Mouse (Mus musculus) liver, embryonic 16.5 days (tissue): ENCODE results near the gene Wnt10b. TPM values are rescaled to one million over a fixed set of nuclear protein-coding genes. Genes with fewer than 3 reads are reported as not detected.

Experiments
- ATAC-seq: fragments of 200-750 bp; cut with Nextera tagmentation; 2 replicates; pipeline ENCODE4 v1.8.0; 2017; ENCODE audit warnings: low read depth, mild to moderate bottlenecking, moderate number of reproducible peaks, moderate library complexity
- H3K27ac ChIP-seq: fragments of 300-500 bp; sonication (generic); 2 replicates; pipeline ENCODE4 v1.5.1; 2014; ENCODE audit warnings: mild to moderate bottlenecking, low read length
- H3K27me3 ChIP-seq: fragments of 300-500 bp; sonication (generic); 2 replicates; pipeline ENCODE4 v1.6.1; 2014; ENCODE audit warnings: low read depth, low read length, mixed read lengths; ENCODE audit not compliant: control insufficient read depth, insufficient read depth
- H3K36me3 ChIP-seq: fragments of 300-500 bp; sonication (generic); 2 replicates; pipeline ENCODE4 v1.6.1; 2014; ENCODE audit warnings: mild to moderate bottlenecking; ENCODE audit not compliant: control insufficient read depth, insufficient read depth
- H3K4me1 ChIP-seq: fragments of 300-500 bp; sonication (generic); 2 replicates; pipeline ENCODE4 v1.6.1; 2014; ENCODE audit warnings: low read depth, low read length, mixed read lengths; ENCODE audit not compliant: control insufficient read depth
- H3K4me2 ChIP-seq: fragments of 300-500 bp; sonication (generic); 2 replicates; pipeline ENCODE4 v1.6.1; 2014; ENCODE audit warnings: low read depth, low read length, mixed read lengths
- H3K4me3 ChIP-seq: fragments of 300-500 bp; sonication (generic); 2 replicates; pipeline ENCODE4 v1.5.1; 2014; ENCODE audit warnings: low read depth, mild to moderate bottlenecking, low read length
- H3K9ac ChIP-seq: fragments of 300-500 bp; sonication (generic); 2 replicates; pipeline ENCODE4 v1.6.1; 2014; ENCODE audit warnings: low read depth, low read length
- H3K9me3 ChIP-seq: fragments of 300-500 bp; sonication (generic); replicated peaks from 2 replicates; pipeline ENCODE4 v1.6.1; 2016; ENCODE audit warnings: low read length; ENCODE audit not compliant: control insufficient read depth
- WGBS: fragments of 180-500 bp; shearing (Covaris S2); extraction: QIAGEN DNeasy Blood & Tissue Kit; methylation state at CpG from one replicate; pipeline ENCODE4 v1.1.7; 2014; ENCODE audit not compliant: insufficient replicate concordance; 5-methylcytosine and 5-hydroxymethylcytosine counted together
- polyA plus RNA-seq: library from polyadenylated mRNA; unstranded; fragments of >200 nt; fragmentation: Nextera tagmentation; extraction: Ambion mirVana; gene quantifications from 2 replicates; pipeline ENCODE4 v1.2.1, GENCODE M21; 2015

The Wnt10b gene
- polyA plus RNA-seq, 1 experiment from 2014 or later: not detected

DNA sequence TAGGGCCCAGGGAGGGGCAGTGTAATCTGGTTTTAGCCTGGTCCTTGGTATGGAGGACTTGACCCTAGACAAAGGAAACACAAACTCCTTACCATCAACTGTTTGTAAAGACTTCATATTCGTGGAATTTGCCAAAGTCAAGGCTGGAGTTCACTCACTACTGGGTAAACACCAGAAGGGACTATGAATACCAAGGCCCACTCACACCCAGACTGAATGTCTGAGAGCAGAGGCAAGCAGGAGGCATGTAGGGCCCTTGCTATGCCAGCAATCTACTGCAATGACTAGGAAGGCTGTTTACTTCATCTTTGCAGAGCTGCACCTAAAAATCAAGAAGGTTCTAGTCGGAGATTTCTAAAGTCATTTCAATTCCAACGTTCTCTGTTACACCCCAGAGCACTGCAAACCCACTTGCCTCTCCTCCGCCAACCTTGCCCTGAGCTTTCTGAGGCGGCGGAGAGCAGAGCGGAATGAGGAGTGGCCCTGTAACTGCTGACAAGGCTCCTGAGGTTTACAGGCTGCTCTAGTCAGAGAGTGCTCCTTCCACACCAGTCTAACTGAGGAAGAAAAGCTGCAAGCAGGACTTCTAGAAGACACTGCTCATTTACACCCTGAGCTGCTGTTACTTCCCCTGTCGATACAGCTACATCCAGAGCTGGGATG lies 35.1 kb downstream of the Wnt10b start:
- H3K4me2 ChIP-seq: no peak overlapping the region
- no peak overlapping the region for H3K9ac ChIP-seq
- H3K27ac ChIP-seq: no peak overlapping the region
- H3K4me1 ChIP-seq: no peaks in the 10 kb centered on the region; the same call in 1 of the 2 replicates
- peaks cover 6% of the 10 kb centered on the region for H3K36me3 ChIP-seq
- no peak overlapping the region for H3K4me3 ChIP-seq
- no peaks in the 10 kb centered on the region for H3K27me3 ChIP-seq
- no peak for ATAC-seq
- H3K9me3 ChIP-seq: no peaks in the 10 kb centered on the region
- WGBS: 71% methylated on average over 8 of the region's 8 CpGs

DNA sequence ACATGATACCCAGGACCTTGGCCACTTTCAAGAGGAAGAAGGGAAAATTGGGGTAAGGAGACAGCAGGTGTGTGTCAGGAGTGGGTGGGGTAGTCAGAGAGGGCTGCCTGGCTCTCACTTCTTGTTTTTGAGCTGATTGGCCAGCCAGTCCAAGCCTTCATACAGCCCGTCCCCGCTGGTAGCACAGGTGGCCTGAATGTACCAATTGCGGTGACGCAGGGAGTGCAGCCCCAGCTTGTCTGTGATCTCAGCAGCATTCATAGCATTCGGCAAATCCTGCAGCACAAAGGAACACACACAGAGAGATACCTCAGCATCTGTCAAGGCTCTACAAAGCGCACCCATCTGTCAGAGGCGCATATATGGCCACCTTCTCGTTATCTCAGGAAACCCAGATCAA lies 37.7 kb downstream of the Wnt10b start:
- 81% methylated on average over 8 of the region's 8 CpGs for WGBS
- H3K27ac ChIP-seq: no peak overlapping the region
- no peak for ATAC-seq
- no peak overlapping the region for H3K9ac ChIP-seq
- no peaks in the 10 kb centered on the region for H3K27me3 ChIP-seq
- H3K4me3 ChIP-seq: no peak overlapping the region
- H3K9me3 ChIP-seq: no peaks in the 10 kb centered on the region
- peaks cover 6% of the 10 kb centered on the region for H3K36me3 ChIP-seq
- H3K4me2 ChIP-seq: no peak overlapping the region
- H3K4me1 ChIP-seq: no peaks in the 10 kb centered on the region; the same call in 1 of the 2 replicates

DNA sequence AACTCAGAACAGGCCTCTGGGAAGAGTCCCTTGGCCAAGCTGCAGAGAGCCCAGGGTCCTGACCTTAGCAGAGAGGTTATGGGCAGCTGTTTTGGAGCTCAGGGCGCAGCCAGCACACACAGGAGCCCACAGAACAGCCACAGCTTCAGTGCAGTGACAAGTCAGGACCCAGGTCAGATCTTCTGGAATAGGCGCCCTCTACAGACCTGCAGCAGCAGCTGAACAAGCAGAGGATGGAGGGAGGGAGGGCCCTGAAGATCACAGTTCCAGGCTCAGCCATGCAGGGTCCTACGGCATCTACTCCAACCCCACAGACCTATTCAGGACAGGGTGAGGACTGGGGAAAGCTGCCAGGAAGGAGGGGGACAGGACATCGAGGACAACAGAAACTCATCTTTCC lies 39.2 kb downstream of the Wnt10b start:
- peaks cover 6% of the 10 kb centered on the region for H3K36me3 ChIP-seq
- H3K9me3 ChIP-seq: no peaks in the 10 kb centered on the region
- H3K9ac ChIP-seq: no peak overlapping the region
- no peak overlapping the region for H3K4me2 ChIP-seq
- H3K4me1 ChIP-seq: peaks cover 1% of the 10 kb centered on the region
- 51% methylated on average over 4 of the region's 4 CpGs for WGBS
- ATAC-seq: peak; percentile 50
- H3K4me3 ChIP-seq: no peak overlapping the region
- no peaks in the 10 kb centered on the region for H3K27me3 ChIP-seq
- peak overlapping the region; percentile 46; the same call in 1 of the 2 replicates for H3K27ac ChIP-seq

DNA sequence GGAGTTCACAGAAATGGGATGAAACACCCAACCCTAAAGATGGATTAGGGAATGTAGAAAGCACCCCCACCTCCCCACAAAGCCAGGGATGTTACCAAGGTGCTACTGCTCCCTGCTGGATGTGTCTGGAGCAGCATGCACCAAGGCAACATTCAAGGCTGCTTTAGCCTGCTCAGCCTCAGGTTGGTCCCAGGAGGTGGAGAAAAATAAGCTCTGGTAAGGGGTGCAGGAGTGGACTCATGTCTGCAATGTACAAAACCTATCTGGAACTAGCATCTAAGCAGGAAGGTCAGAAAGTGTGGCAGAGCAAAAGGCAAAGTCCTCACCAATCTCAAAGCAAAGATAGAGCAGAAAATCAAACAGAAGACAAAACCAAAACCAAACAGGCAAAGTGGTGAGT lies 40.1 kb downstream of the Wnt10b start:
- peaks cover 6% of the 10 kb centered on the region for H3K36me3 ChIP-seq
- ATAC-seq: peak; percentile 51

DNA sequence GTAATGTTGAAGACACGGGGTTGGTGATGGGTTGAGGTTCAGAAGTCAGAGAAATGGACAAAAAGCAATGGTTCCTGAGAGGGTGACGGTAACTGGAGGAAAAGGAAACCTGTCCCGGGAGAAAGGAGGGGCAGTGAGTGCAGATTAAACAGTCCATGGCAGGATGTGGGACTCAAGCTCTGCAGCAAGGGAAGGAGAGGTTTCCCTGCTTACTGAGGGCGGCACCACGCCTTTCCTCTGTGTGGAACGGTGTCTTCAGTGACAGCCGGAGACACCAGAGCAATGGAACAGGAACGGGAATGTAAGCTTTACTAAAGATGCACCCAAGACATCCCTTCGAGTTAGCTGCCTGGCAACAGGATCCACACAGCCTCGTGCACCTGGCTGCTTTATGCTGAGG lies 41.4 kb downstream of the Wnt10b start:
- Histone ChIP-seq H3K9me3 (no peaks in the 10 kb centered on the region), H3K27ac (no peak overlapping the region), H3K9ac (no peak overlapping the region), H3K27me3 (no peaks in the 10 kb centered on the region), H3K4me3 (no peak overlapping the region), H3K4me1 (peaks cover 14% of the 10 kb centered on the region), H3K4me2 (no peak overlapping the region), H3K36me3 (peaks cover 6% of the 10 kb centered on the region)
- WGBS: 71% methylated on average over 10 of the region's 10 CpGs
- ATAC-seq: no peak

More for the DNA sequence above, 40.1 kb downstream of the Wnt10b start:
- H3K4me1 ChIP-seq: peaks cover 10% of the 10 kb centered on the region
- H3K9me3 ChIP-seq: no peaks in the 10 kb centered on the region
- no peak overlapping the region for H3K4me3 ChIP-seq
- no peak overlapping the region for H3K9ac ChIP-seq
- peak overlapping the region; percentile 17; the same call in 1 of the 2 replicates for H3K27ac ChIP-seq
- H3K27me3 ChIP-seq: no peaks in the 10 kb centered on the region
- H3K4me2 ChIP-seq: no peak overlapping the region

DNA sequence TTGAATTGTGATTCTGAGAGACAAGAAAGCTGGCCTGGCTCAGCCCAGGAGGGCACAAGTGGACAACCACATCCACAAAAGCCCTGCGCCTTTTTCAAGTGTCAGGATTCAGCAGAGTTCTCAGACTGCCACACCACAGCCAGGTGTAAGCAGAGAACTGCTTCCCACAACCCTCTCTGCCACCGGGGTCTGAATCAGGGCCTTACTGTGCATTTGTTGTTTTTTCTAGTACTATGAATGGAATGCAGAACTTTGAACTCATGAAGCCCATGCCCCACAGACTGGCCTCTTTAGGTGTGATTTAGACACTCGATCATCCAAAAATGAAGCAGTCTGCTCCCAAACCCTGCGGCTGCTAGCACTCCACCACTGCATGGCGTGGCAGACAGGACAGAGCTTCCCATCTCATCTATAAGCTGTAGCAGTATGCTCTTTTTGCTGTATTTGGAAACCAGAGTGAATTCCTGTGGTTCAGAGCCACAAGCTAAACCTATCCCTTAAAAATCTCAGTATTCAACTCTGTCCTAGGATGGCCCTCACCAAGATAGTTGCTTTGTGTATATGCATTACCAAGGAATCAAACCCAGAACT lies 43.9 kb downstream of the Wnt10b start:
- Histone ChIP-seq H3K27me3 (peaks cover 3% of the 10 kb centered on the region; the same call in 1 of the 2 replicates), H3K9ac (no peak overlapping the region), H3K27ac (peak overlapping the region; percentile 60), H3K4me3 (no peak overlapping the region), H3K4me2 (no peak overlapping the region), H3K9me3 (no peaks in the 10 kb centered on the region), H3K36me3 (no peaks in the 10 kb centered on the region), H3K4me1 (peaks cover 19% of the 10 kb centered on the region)
- 54% methylated on average over 5 of the region's 5 CpGs for WGBS
- ATAC-seq: peak; percentile 20; the same call in 1 of the 2 replicates

DNA sequence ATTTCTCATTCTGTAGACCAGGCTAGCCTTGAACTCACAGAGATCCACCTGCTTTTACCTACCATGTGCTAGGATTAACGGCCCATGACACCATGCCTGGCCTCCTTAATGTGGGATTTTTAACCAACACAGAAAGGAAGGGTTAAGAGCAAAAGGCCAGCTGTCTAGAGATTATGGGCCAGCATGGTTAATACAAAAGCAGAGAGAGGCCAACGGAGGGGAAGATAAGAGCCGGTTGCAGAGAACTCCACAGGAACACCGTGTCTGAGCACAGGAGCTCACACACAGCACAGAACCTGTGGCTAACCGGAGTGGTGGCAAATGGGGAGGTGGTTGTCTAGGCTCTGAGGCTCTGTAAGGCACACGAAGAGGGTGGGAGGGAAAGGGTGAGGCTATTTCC lies 44.6 kb downstream of the Wnt10b start:
- Histone ChIP-seq H3K9ac (no peak overlapping the region), H3K27me3 (peaks cover 9% of the 10 kb centered on the region; the same call in 1 of the 2 replicates), H3K9me3 (no peaks in the 10 kb centered on the region), H3K4me2 (no peak overlapping the region), H3K36me3 (no peaks in the 10 kb centered on the region), H3K4me3 (no peak overlapping the region), H3K4me1 (peaks cover 20% of the 10 kb centered on the region), H3K27ac (peak overlapping the region; percentile 60)
- peak; percentile 55 for ATAC-seq
- WGBS: 18% methylated on average over 6 of the region's 6 CpGs

DNA sequence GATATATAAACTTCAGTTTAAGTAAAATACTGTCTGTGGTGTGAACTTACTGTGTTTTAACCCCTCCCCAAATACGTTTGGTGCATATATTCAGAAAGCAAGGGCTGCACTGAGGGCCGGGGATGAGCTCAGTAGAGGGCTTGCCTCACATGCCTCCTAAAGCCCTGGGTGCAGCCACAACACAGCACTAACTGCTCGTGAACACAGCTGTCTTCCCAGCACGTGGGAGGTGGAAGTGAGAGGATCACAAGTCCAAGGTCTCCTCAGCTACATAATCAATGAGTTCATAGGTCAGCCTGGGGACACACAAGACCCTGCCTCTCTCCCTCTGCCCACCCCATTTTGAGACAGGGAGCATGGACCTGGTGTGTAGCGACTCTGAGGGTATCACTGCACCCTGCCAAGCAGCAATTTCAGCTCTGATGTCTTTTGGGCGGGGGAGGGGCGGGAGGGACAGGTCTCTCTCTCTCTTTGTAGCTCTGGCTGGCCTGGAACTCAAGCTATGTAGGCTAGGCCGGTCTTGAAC lies 45.9 kb downstream of the Wnt10b start:
- no peak overlapping the region for H3K27ac ChIP-seq
- H3K9me3 ChIP-seq: no peaks in the 10 kb centered on the region
- peaks cover 12% of the 10 kb centered on the region; the same call in 1 of the 2 replicates for H3K27me3 ChIP-seq
- WGBS: 47% methylated on average over 8 of the region's 8 CpGs
- no peaks in the 10 kb centered on the region for H3K36me3 ChIP-seq
- peaks cover 25% of the 10 kb centered on the region for H3K4me1 ChIP-seq
- H3K4me3 ChIP-seq: no peak overlapping the region
- ATAC-seq: peak; percentile 52
- no peak overlapping the region for H3K4me2 ChIP-seq
- H3K9ac ChIP-seq: no peak overlapping the region

DNA sequence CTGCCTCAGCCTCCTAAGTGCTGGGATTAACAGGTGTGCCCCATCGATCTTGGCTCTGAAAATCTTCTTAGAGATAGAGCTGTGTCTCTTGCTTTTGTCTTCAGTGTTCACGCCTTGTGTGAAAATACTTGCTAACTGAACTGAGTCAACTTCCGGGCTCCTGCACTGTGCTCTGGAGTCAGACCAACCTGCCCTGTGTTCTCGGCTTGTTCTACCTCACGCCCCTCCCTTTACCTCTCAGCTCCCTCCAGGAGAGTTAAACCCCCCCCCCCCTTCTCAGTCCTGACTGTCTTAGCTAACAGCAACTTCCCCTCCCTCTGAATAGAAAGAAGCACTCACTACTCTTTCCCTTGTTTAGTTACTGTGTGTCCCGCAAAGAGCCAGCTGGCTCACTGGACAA lies 47.2 kb downstream of the Wnt10b start:
- H3K27me3 ChIP-seq: peaks cover 12% of the 10 kb centered on the region; the same call in 1 of the 2 replicates

More for the DNA sequence above, 47.2 kb downstream of the Wnt10b start:
- no peak overlapping the region for H3K9ac ChIP-seq
- 42% methylated on average over 6 of the region's 6 CpGs for WGBS
- no peak overlapping the region for H3K27ac ChIP-seq
- no peaks in the 10 kb centered on the region for H3K9me3 ChIP-seq
- H3K36me3 ChIP-seq: no peaks in the 10 kb centered on the region
- H3K4me1 ChIP-seq: peaks cover 25% of the 10 kb centered on the region
- ATAC-seq: no peak
- no peak overlapping the region for H3K4me2 ChIP-seq
- H3K4me3 ChIP-seq: no peak overlapping the region
